Mouse (Mus musculus) right cerebral cortex, adult 2 months (tissue): ENCODE measurements around the gene Nol6.
"Not testable (repeated sequence)": the region's sequence is repeated elsewhere in the genome, so short reads cannot be mapped to it uniquely, and the experiment has no call there.

ENCODE experiments used
- DNase-seq, 2 experiments: peaks; one replicate each; pipeline ENCODE4 v3.0.0; 2021 to 2022; ENCODE audit warnings: low spot score in 2 of 2

Gene Nol6

GRCm38 (mm10) chr4:41082803-41083202 is 41.5 kb downstream of the Nol6 start:
- not testable (repeated sequence) for DNase-seq

DNA sequence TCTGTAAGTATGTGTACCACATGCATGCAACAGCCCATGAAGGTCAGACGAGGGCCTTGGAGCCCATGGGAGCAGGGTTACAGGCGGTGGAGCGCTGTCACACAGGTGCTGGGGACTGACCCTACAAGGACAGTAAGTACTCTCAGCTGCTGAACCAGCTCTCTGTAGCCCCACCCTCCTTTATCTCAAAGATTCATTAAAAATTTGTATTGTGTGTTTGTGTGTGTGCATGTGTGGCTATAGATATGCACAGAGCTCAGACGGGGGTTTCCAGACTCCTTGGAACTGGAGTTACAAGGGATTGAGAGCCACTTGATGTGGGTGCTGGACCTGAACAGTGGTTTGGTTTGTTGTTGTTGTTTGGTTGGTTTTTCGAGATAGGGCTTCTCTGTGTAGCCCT is 42.5 kb downstream of the Nol6 start:
- DNase-seq, result no peak

DNA sequence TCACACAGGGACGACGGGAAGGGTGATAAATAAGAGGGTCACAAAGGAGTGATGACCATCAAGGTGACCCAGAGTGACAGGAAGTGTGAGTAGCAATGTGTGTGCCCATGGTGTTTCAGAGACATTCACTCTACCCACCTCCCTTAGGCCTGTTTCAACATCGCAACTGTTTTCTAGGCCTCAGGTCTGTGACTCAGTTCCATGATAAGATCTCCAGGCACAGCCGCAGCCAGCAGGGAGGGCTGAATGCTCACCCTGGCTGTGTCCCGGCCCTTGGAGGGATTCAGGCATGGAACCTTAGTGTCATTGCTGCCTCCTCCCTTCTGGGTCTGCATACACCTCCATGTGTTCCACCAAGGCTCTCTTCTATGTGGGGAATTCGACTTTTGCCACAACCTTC is 45.5 kb downstream of the Nol6 start:
- no peak for DNase-seq

DNA sequence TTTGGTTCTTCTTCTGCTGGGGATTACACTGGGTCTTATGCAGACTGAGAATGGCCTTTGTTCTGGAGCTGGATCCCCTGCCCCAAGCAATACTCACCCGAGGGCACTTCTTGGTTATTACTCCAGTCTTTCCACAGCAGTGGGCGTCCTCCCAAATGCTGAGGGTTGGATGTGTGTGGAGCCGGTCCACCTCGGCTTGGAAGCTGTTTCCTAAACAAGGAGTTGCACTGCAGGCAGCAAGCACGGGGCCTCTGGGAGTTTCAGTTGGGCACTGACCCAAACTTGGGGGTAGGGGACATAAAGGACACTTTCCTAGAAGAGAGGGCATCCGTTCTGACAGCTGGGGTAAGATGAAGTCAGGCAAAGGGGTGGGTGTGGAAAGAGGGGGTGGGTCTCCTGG is 49.8 kb downstream of the Nol6 start:
- DNase-seq, result no peak

DNA sequence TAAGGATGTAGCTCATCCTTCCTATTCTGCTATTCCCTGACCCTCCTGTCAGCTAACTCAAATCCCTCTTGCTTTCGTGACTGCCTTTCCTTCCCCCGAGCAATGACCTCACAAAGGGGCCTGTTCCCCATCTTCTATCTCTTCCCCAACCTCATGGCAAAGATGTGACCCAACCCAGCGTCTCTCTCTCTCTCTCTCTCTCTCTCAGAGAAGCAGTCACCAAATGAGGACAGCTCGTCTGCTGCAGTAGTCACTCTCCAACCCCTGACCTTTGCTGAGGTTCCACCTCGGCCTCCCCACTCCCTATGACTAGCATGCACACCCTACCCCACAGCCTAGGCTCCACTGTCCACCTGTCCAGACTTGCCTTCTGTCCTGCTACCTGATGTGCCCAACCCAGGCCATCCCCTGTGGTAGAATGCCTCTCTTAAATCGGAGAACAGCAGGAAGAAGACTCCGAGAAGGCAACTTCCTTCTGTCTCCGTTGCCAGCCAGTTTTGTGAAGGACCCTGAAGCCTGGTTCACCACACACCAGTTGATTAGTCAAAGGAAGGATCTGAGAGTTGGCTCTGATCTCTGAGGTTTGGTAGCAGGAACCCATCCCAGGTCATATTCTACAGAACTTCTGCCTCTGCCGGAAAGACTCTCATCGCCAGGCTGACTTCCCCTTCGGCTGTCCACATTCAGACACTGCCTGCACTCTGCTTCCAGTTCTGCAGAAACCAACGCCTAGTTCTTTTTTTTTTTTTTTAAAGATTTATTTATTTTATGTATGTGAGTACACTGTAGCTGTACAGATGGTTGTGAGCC is 51.0 kb downstream of the Nol6 start:
- no peak for DNase-seq

- DNase-seq, result no peak
These were observed 52.5 kb downstream of the Nol6 start for GRCm38 (mm10) chr4:41071500-41072429.

DNA sequence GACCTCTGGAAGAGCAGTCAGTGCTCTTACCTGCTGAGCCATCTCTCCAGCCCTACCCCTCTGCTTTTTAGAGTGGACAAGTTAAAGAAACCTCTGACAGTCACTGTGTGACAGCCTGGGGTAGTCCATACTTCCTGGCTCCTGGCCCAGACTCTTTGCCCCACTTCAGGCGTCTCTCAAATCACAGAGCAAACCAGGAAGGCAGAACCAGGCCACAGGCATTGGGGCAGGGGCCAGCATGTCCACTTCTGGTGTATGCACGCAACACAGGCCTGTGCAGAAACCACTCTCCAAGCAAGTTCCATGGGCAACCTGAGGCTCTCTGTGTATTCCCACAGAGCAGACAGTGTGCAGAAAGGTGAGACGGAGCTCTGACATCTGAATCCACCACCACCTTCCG is 59.1 kb downstream of the Nol6 start:
- no peak for DNase-seq
